Mouse (Mus musculus) thymus, adult 2 months (tissue): ENCODE data around the gene Stx6.

Experiments
- CTCF ChIP-seq: fragments of 200-500 bp; IDR thresholded peaks from 2 replicates; pipeline ENCODE4 v1.5.1; 2012; ENCODE audit warnings: mild to moderate bottlenecking, control low read depth, low read length, moderate library complexity, borderline replicate concordance; ENCODE audit not compliant: control insufficient read depth, poor library complexity, insufficient read depth; ENCODE audit errors: extremely low read depth
- POLR2A ChIP-seq: fragments of 200-500 bp; IDR thresholded peaks from 2 replicates; pipeline ENCODE4 v1.6.1; 2012; ENCODE audit warnings: mild to moderate bottlenecking, low read length, control low read depth, moderate library complexity; ENCODE audit not compliant: control insufficient read depth, poor library complexity, insufficient read depth; ENCODE audit errors: extremely low read depth

GRCm38 (mm10) chr1:155184191-155184590 lies 25.7 kb downstream of the Stx6 start:
- no peak for TF ChIP-seq POLR2A
- TF ChIP-seq CTCF = no peak
